ENCODE assay signal across 8 mouse cellular contexts in the genomic region with DNA sequence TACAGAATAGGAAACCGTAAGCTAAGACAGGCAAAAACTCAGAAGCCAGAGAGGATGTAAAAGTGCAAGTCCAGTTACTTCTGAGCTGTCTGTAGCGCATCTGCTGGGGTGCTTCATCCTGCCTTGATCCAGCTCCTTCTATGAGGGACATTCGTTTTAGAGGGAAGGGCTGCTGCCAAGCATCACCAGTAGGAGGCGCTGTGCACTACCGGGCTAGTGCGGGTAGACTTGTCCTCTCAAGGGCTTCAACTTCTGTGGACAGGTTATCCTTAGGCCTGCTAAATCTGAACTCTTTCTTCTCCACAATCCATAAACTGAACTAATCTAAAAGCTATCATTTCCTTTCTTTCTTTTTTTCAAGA. TPM values are rescaled to one million over a fixed set of nuclear protein-coding genes. Genes with fewer than 3 reads are reported as not detected.
DNase-seq lines count a peak whose midpoint lies in the region; ATAC-seq lines count a peak whose summit lies in the region.

No protein-coding gene starts in this region.

- no peaks in the 10 kb centered on the region for H3K27me3 ChIP-seq in forebrain, embryonic 16.5 days (replicated peaks; ENCODE audit: control insufficient read depth, insufficient read depth, low read length)
- peaks cover 9% of the 10 kb centered on the region for H3K27me3 ChIP-seq in hindbrain, embryonic 15.5 days
- H3K27me3 ChIP-seq in limb, embryonic 15.5 days: peaks cover 8% of the 10 kb centered on the region; the same call in 1 of the 2 replicates
- peaks cover 4% of the 10 kb centered on the region; the same call in 1 of the 2 replicates for H3K27me3 ChIP-seq in midbrain, embryonic 14.5 days (ENCODE audit: control insufficient read depth, insufficient read depth, low read length)
- H3K27me3 ChIP-seq in stomach, embryonic 15.5 days (replicated peaks): no peaks in the 10 kb centered on the region

- no peak for ATAC-seq in forebrain, embryonic 16.5 days
- ATAC-seq in hindbrain, embryonic 15.5 days (ENCODE audit: low FRiP score, low read depth): no peak
- ATAC-seq in limb, embryonic 15.5 days (ENCODE audit: insufficient number of reproducible peaks, low FRiP score, low TSS enrichment, low read depth): no peak
- no peak for ATAC-seq in midbrain, embryonic 14.5 days (ENCODE audit: low FRiP score, low TSS enrichment)
- ATAC-seq in stomach, embryonic 15.5 days (ENCODE audit: insufficient read depth, low FRiP score, low read depth): no peak

- H3K4me1 ChIP-seq in brown adipose tissue, adult 24 weeks (ENCODE audit: control insufficient read depth, insufficient read depth, insufficient read length, low read length): no peaks in the 10 kb centered on the region
- peaks cover 4% of the 10 kb centered on the region for H3K4me1 ChIP-seq in forebrain, embryonic 16.5 days (replicated peaks; ENCODE audit: control insufficient read depth, insufficient read depth, low read length)
- H3K4me1 ChIP-seq in hindbrain, embryonic 15.5 days (replicated peaks): peaks cover 3% of the 10 kb centered on the region; the same call in 1 of the 2 replicates
- H3K4me1 ChIP-seq in limb, embryonic 15.5 days: peaks cover 3% of the 10 kb centered on the region; the same call in 1 of the 2 replicates
- 0 out of 2 replicates have a peak, but pooled peaks cover 2% of the 10 kb centered on the region for H3K4me1 ChIP-seq in midbrain, embryonic 14.5 days (ENCODE audit: control insufficient read depth, insufficient read depth, low read length)
- H3K4me1 ChIP-seq in stomach, embryonic 15.5 days: no peaks in the 10 kb centered on the region

- H3K4me2 ChIP-seq in forebrain, embryonic 16.5 days (ENCODE audit: low read length): peak overlapping the region; percentile 51
- peak overlapping the region; percentile 64 for H3K4me2 ChIP-seq in hindbrain, embryonic 15.5 days
- H3K4me2 ChIP-seq in limb, embryonic 15.5 days: peak overlapping the region; percentile 46
- H3K4me2 ChIP-seq in midbrain, embryonic 14.5 days (ENCODE audit: low read length): no peak overlapping the region
- peak overlapping the region; percentile 50 for H3K4me2 ChIP-seq in stomach, embryonic 15.5 days

- DNase-seq in layer of hippocampus, postnatal 10 days (ENCODE audit: low spot score in 2 of 2): peak; percentile 32 to 46
- no peak for DNase-seq in layer of hippocampus, postnatal 36 days
- peak; percentile 48 for DNase-seq in midbrain, embryonic 14.5 days

- H3K9me3 ChIP-seq in forebrain, embryonic 16.5 days (ENCODE audit: control insufficient read depth, low read length): no peaks in the 10 kb centered on the region
- no peaks in the 10 kb centered on the region for H3K9me3 ChIP-seq in hindbrain, embryonic 15.5 days
- no peaks in the 10 kb centered on the region for H3K9me3 ChIP-seq in limb, embryonic 15.5 days
- H3K9me3 ChIP-seq in midbrain, embryonic 14.5 days (ENCODE audit: control insufficient read depth, low read length): no peaks in the 10 kb centered on the region
- no peaks in the 10 kb centered on the region for H3K9me3 ChIP-seq in stomach, embryonic 15.5 days

- no peak overlapping the region for H3K27ac ChIP-seq in brown adipose tissue, adult 24 weeks (replicated peaks; ENCODE audit: low read depth, low read length)
- H3K27ac ChIP-seq in forebrain, embryonic 16.5 days (ENCODE audit: low read length): no peak overlapping the region
- H3K27ac ChIP-seq in hindbrain, embryonic 15.5 days (replicated peaks): no peak overlapping the region
- no peak overlapping the region for H3K27ac ChIP-seq in limb, embryonic 15.5 days
- no peak overlapping the region for H3K27ac ChIP-seq in midbrain, embryonic 14.5 days (replicated peaks; ENCODE audit: low read depth, low read length)
- no peak overlapping the region for H3K27ac ChIP-seq in stomach, embryonic 15.5 days

- WGBS in forebrain, embryonic 16.5 days: 17% methylated on average over 6 of the region's 6 CpGs
- WGBS in hindbrain, embryonic 15.5 days: 17% methylated on average over 6 of the region's 6 CpGs
- 16% methylated on average over 6 of the region's 6 CpGs for WGBS in limb, embryonic 15.5 days
- WGBS in midbrain, embryonic 14.5 days: 22% methylated on average over 6 of the region's 6 CpGs
- 20% methylated on average over 6 of the region's 6 CpGs for WGBS in stomach, embryonic 15.5 days

- no peaks in the 10 kb centered on the region for H3K36me3 ChIP-seq in forebrain, embryonic 16.5 days (ENCODE audit: control insufficient read depth, insufficient read depth)
- H3K36me3 ChIP-seq in hindbrain, embryonic 15.5 days: no peaks in the 10 kb centered on the region
- H3K36me3 ChIP-seq in limb, embryonic 15.5 days: no peaks in the 10 kb centered on the region
- no peaks in the 10 kb centered on the region for H3K36me3 ChIP-seq in midbrain, embryonic 14.5 days (ENCODE audit: control insufficient read depth, insufficient read depth, low read length)
- H3K36me3 ChIP-seq in stomach, embryonic 15.5 days: no peaks in the 10 kb centered on the region

- H3K4me3 ChIP-seq in brown adipose tissue, adult 24 weeks (ENCODE audit: insufficient read depth, low read depth, low read length): 0 out of 2 replicates have a peak overlapping the region, but pooled peaks have one; percentile 19
- no peak overlapping the region for H3K4me3 ChIP-seq in forebrain, embryonic 16.5 days (replicated peaks; ENCODE audit: low read length)
- H3K4me3 ChIP-seq in hindbrain, embryonic 15.5 days: peak overlapping the region; percentile 28
- H3K4me3 ChIP-seq in limb, embryonic 15.5 days: peak overlapping the region; percentile 26
- no peak overlapping the region for H3K4me3 ChIP-seq in midbrain, embryonic 14.5 days (replicated peaks; ENCODE audit: low read depth, low read length)
- peak overlapping the region; percentile 19 for H3K4me3 ChIP-seq in stomach, embryonic 15.5 days (replicated peaks)

- H3K9ac ChIP-seq in forebrain, embryonic 16.5 days (replicated peaks; ENCODE audit: low read depth, low read length): no peak overlapping the region
- no peak overlapping the region for H3K9ac ChIP-seq in hindbrain, embryonic 15.5 days
- no peak overlapping the region for H3K9ac ChIP-seq in limb, embryonic 15.5 days
- no peak overlapping the region for H3K9ac ChIP-seq in midbrain, embryonic 14.5 days (replicated peaks; ENCODE audit: low read length)
- H3K9ac ChIP-seq in stomach, embryonic 15.5 days: no peak overlapping the region

RNA-seq across cellular contexts. Expression of a gene that starts 39.8 kb away (rescaled TPM):
- 10 to 100 TPM; 17.0 to 18.1 TPM for total RNA-seq in layer of hippocampus, postnatal 10 days (2021)
- total RNA-seq in layer of hippocampus, postnatal 36 days (2021): 10 to 100 TPM; 19.0 to 21.4 TPM
- 2.5 and 3.4 TPM in 2 replicates for polyA plus RNA-seq in brown adipose tissue, adult 24 weeks (2012; ENCODE audit: insufficient read depth, insufficient read length, missing spikeins)
- polyA plus RNA-seq in forebrain, embryonic 16.5 days (2015; fragmentation: Nextera tagmentation; extraction: Ambion mirVana): 20.1 and 21.8 TPM in 2 replicates
- 14.6 and 15.4 TPM in 2 replicates for polyA plus RNA-seq in hindbrain, embryonic 15.5 days (2015; fragmentation: Nextera tagmentation; extraction: Ambion mirVana)
- 8.2 and 8.7 TPM in 2 replicates for polyA plus RNA-seq in limb, embryonic 15.5 days (2015; fragmentation: Nextera tagmentation; extraction: Ambion mirVana)
- 23.2 and 24.3 TPM in 2 replicates for polyA plus RNA-seq in midbrain, embryonic 14.5 days (2014; fragmentation: Nextera tagmentation; extraction: Ambion mirVana)
- polyA plus RNA-seq in stomach, embryonic 15.5 days (2015; fragmentation: Nextera tagmentation; extraction: Ambion mirVana): 19.4 and 22.9 TPM in 2 replicates

RNA-seq across cellular contexts. Expression of a gene that starts 57.7 kb away (rescaled TPM):
- 1 to 10 TPM; 1.9 TPM for total RNA-seq in layer of hippocampus, postnatal 10 days (2021)
- 1 to 10 TPM; 1.9 to 2.3 TPM for total RNA-seq in layer of hippocampus, postnatal 36 days (2021)
- 1.4 and 3.3 TPM in 2 replicates for polyA plus RNA-seq in brown adipose tissue, adult 24 weeks (2012; ENCODE audit: insufficient read depth, insufficient read length, missing spikeins)
- polyA plus RNA-seq in forebrain, embryonic 16.5 days (2015; fragmentation: Nextera tagmentation; extraction: Ambion mirVana): 1.9 and 2.0 TPM in 2 replicates
- polyA plus RNA-seq in hindbrain, embryonic 15.5 days (2015; fragmentation: Nextera tagmentation; extraction: Ambion mirVana): 1.8 and 2.6 TPM in 2 replicates
- polyA plus RNA-seq in limb, embryonic 15.5 days (2015; fragmentation: Nextera tagmentation; extraction: Ambion mirVana): 3.0 and 3.5 TPM in 2 replicates
- polyA plus RNA-seq in midbrain, embryonic 14.5 days (2014; fragmentation: Nextera tagmentation; extraction: Ambion mirVana): 1.1 and 2.9 TPM in 2 replicates
- 10.5 and 13.8 TPM in 2 replicates for polyA plus RNA-seq in stomach, embryonic 15.5 days (2015; fragmentation: Nextera tagmentation; extraction: Ambion mirVana)

Comparison
In these comparisons a context has a peak if more than half of its experiments do, and no peak if none do; other contexts are left out.
1. DNase-seq: peak in layer of hippocampus, postnatal 10 days (2 of 2) and midbrain, embryonic 14.5 days (single experiment); none in layer of hippocampus, postnatal 36 days (0 of 2).
2. H3K4me3 ChIP-seq: peak in brown adipose tissue, adult 24 weeks (single experiment), hindbrain, embryonic 15.5 days (single experiment), limb, embryonic 15.5 days (single experiment) and stomach, embryonic 15.5 days (single experiment); none in forebrain, embryonic 16.5 days (single experiment) and midbrain, embryonic 14.5 days (single experiment).